ENCODE assay signal across 30 mouse cellular contexts in genomic region chr14:22921796-22922195, GRCm38 (mm10).
DNase-seq lines count a peak whose midpoint lies in the region; ATAC-seq and TF ChIP-seq lines count a peak whose summit lies in the region.
"Had no signal": no experiment of that assay in that cellular context is flagged by ENCODE, and none has a peak within 500 bp of the region (broad histone marks: within the 10 kb centered on the region; RNA-seq: fewer than 3 reads in every experiment).

No protein-coding gene starts in this region.

- H3K27ac ChIP-seq in embryonic facial prominence, embryonic 13.5 days = peak overlapping the region; percentile 82
- no peak overlapping the region for H3K27ac ChIP-seq in embryonic facial prominence, embryonic 10.5 days (replicated peaks)
- H3K27ac ChIP-seq in heart, embryonic 11.5 days (ENCODE audit: low read depth, low read length) = no peak overlapping the region
- no peak overlapping the region for H3K27ac ChIP-seq in stomach, embryonic 16.5 days (ENCODE audit: low read length)
- no peak overlapping the region for H3K27ac ChIP-seq in stomach, postnatal 0 days (replicated peaks)
- no peak overlapping the region for H3K27ac ChIP-seq in thymus, adult 2 months (ENCODE audit: control insufficient read depth, insufficient read depth, low read length)
- H3K27ac ChIP-seq: forebrain, embryonic 10.5 days; forebrain, embryonic 15.5 days; gastrocnemius, adult 2 months; heart, embryonic 13.5 days; hindbrain, embryonic 13.5 days; kidney, embryonic 15.5 days; layer of hippocampus, adult 2 months; left cerebral cortex, adult 2 months; liver, embryonic 12.5 days; midbrain, embryonic 13.5 days; neural tube, embryonic 13.5 days had no signal

- no peak overlapping the region for H3K4me3 ChIP-seq in embryonic facial prominence, embryonic 13.5 days
- no peak overlapping the region for H3K4me3 ChIP-seq in embryonic facial prominence, embryonic 10.5 days
- H3K4me3 ChIP-seq in heart, embryonic 11.5 days (ENCODE audit: low read depth, low read length) = no peak overlapping the region
- no peak overlapping the region for H3K4me3 ChIP-seq in stomach, embryonic 16.5 days (replicated peaks; ENCODE audit: low read length)
- H3K4me3 ChIP-seq in stomach, postnatal 0 days (ENCODE audit: low read depth, low read length) = no peak overlapping the region
- no peak overlapping the region for H3K4me3 ChIP-seq in thymus, adult 2 months (ENCODE audit: control insufficient read depth, insufficient read depth, low read length)
- H3K4me3 ChIP-seq: forebrain, embryonic 10.5 days; forebrain, embryonic 15.5 days; gastrocnemius, adult 2 months; heart, embryonic 13.5 days; hindbrain, embryonic 13.5 days; kidney, embryonic 15.5 days; layer of hippocampus, adult 2 months; left cerebral cortex, adult 2 months; liver, embryonic 12.5 days; midbrain, embryonic 13.5 days; neural tube, embryonic 13.5 days had no signal

- peaks cover 24% of the 10 kb centered on the region for H3K4me1 ChIP-seq in embryonic facial prominence, embryonic 13.5 days
- H3K4me1 ChIP-seq in embryonic facial prominence, embryonic 10.5 days = 0 out of 2 replicates have a peak, but pooled peaks cover 7% of the 10 kb centered on the region
- H3K4me1 ChIP-seq in heart, embryonic 11.5 days (ENCODE audit: control insufficient read depth, insufficient read depth, low read length) = no peaks in the 10 kb centered on the region
- no peaks in the 10 kb centered on the region for H3K4me1 ChIP-seq in stomach, embryonic 16.5 days (ENCODE audit: control insufficient read depth, insufficient read depth, low read length)
- peaks cover 3% of the 10 kb centered on the region; the same call in 1 of the 2 replicates for H3K4me1 ChIP-seq in stomach, postnatal 0 days (replicated peaks; ENCODE audit: control insufficient read depth, insufficient read depth)
- H3K4me1 ChIP-seq in thymus, adult 2 months (replicated peaks; ENCODE audit: control insufficient read depth, insufficient read depth, low read length) = no peaks in the 10 kb centered on the region
- H3K4me1 ChIP-seq: forebrain, embryonic 10.5 days; forebrain, embryonic 15.5 days; heart, embryonic 13.5 days; hindbrain, embryonic 13.5 days; liver, embryonic 12.5 days; midbrain, embryonic 13.5 days; neural tube, embryonic 13.5 days had no signal

- no peak overlapping the region for H3K4me2 ChIP-seq in embryonic facial prominence, embryonic 13.5 days
- no peak overlapping the region for H3K4me2 ChIP-seq in heart, embryonic 11.5 days
- H3K4me2 ChIP-seq in stomach, embryonic 16.5 days (ENCODE audit: low read depth, low read length) = no peak overlapping the region
- H3K4me2 ChIP-seq in stomach, postnatal 0 days (replicated peaks; ENCODE audit: low read depth) = no peak overlapping the region
- H3K4me2 ChIP-seq: forebrain, embryonic 15.5 days; heart, embryonic 13.5 days; hindbrain, embryonic 13.5 days; kidney, embryonic 15.5 days; liver, embryonic 12.5 days; midbrain, embryonic 13.5 days; neural tube, embryonic 13.5 days had no signal

- H3K36me3 ChIP-seq in embryonic facial prominence, embryonic 13.5 days = no peaks in the 10 kb centered on the region
- no peaks in the 10 kb centered on the region for H3K36me3 ChIP-seq in embryonic facial prominence, embryonic 10.5 days (replicated peaks)
- no peaks in the 10 kb centered on the region for H3K36me3 ChIP-seq in heart, embryonic 11.5 days (ENCODE audit: control insufficient read depth, insufficient read depth, low read length)
- H3K36me3 ChIP-seq in stomach, embryonic 16.5 days (ENCODE audit: control insufficient read depth, insufficient read depth, low read length) = no peaks in the 10 kb centered on the region
- H3K36me3 ChIP-seq in stomach, postnatal 0 days (ENCODE audit: control insufficient read depth, insufficient read depth, low read length) = no peaks in the 10 kb centered on the region
- no peaks in the 10 kb centered on the region for H3K36me3 ChIP-seq in thymus, adult 2 months (ENCODE audit: control insufficient read depth, insufficient read depth, low read length)
- H3K36me3 ChIP-seq: forebrain, embryonic 10.5 days; forebrain, embryonic 15.5 days; heart, embryonic 13.5 days; hindbrain, embryonic 13.5 days; kidney, embryonic 15.5 days; liver, embryonic 12.5 days; midbrain, embryonic 13.5 days; neural tube, embryonic 13.5 days had no signal

- 81% methylated on average over 2 of the region's 2 CpGs for WGBS in embryonic facial prominence, embryonic 13.5 days
- WGBS in embryonic facial prominence, embryonic 10.5 days = 87% methylated on average over 2 of the region's 2 CpGs
- WGBS in heart, embryonic 11.5 days (ENCODE audit: insufficient replicate concordance) = 83% methylated on average over 2 of the region's 2 CpGs
- 71% methylated on average over 2 of the region's 2 CpGs for WGBS in stomach, embryonic 16.5 days
- 67% methylated on average over 2 of the region's 2 CpGs for WGBS in stomach, postnatal 0 days
- WGBS in thymus, adult 2 months = 93% methylated on average over 2 of the region's 2 CpGs

- TF ChIP-seq POLR2A in thymus, adult 2 months (IDR thresholded peaks at IDR 0.05; ENCODE audit: control insufficient read depth, extremely low read depth, insufficient read depth, low read length, poor library complexity) = no peak

- TF ChIP-seq EP300 in stomach, postnatal 0 days (optimal IDR thresholded peaks at IDR 0.05) = no peak

- TF ChIP-seq CTCF in stomach, postnatal 0 days (IDR thresholded peaks at IDR 0.05; ENCODE audit: low read depth) = no peak
- TF ChIP-seq CTCF in thymus, adult 2 months (IDR thresholded peaks at IDR 0.05; ENCODE audit: borderline replicate concordance, control insufficient read depth, extremely low read depth, insufficient read depth, low read length, poor library complexity) = no peak

- H3K9me3 ChIP-seq in embryonic facial prominence, embryonic 13.5 days = no peaks in the 10 kb centered on the region
- H3K9me3 ChIP-seq in embryonic facial prominence, embryonic 10.5 days = no peaks in the 10 kb centered on the region
- no peaks in the 10 kb centered on the region for H3K9me3 ChIP-seq in heart, embryonic 11.5 days (replicated peaks; ENCODE audit: control insufficient read depth, low read length)
- H3K9me3 ChIP-seq in stomach, embryonic 16.5 days (replicated peaks; ENCODE audit: control insufficient read depth, low read length) = no peaks in the 10 kb centered on the region
- H3K9me3 ChIP-seq in stomach, postnatal 0 days (ENCODE audit: control insufficient read depth, low read length) = no peaks in the 10 kb centered on the region
- H3K9me3 ChIP-seq: forebrain, embryonic 10.5 days; forebrain, embryonic 15.5 days; heart, embryonic 13.5 days; hindbrain, embryonic 13.5 days; kidney, embryonic 15.5 days; liver, embryonic 12.5 days; midbrain, embryonic 13.5 days; neural tube, embryonic 13.5 days had no signal

- intact Hi-C loops in heart, postnatal 10 days (cut with DNase I) = no loop called here

- no peak for DNase-seq in embryonic facial prominence, embryonic 10.5 days (ENCODE audit: low spot score)
- DNase-seq in heart, postnatal 10 days = peak; percentile 18 to 25
- no peak for DNase-seq in stomach, postnatal 0 days (ENCODE audit: low spot score)
- DNase-seq in thymus, adult 2 months = no peak
- DNase-seq: adrenal gland, adult 2 months; adrenal gland, postnatal 36 days; cerebellum, adult 18-20 months; cerebellum, postnatal 14 days; gastrocnemius, adult 2 months; gastrocnemius, postnatal 36 days; kidney, adult 18-20 months; kidney, postnatal 36 days; liver, postnatal 0 days; lung, postnatal 36 days; right cerebral cortex, postnatal 4 days had no signal

- no peak for ATAC-seq in embryonic facial prominence, embryonic 13.5 days (ENCODE audit: insufficient number of reproducible peaks, insufficient read depth, low FRiP score, low TSS enrichment, low read depth)
- no peak for ATAC-seq in heart, embryonic 11.5 days (replicated peaks; ENCODE audit: insufficient number of reproducible peaks, low FRiP score, low TSS enrichment)
- peak; percentile 31; the same call in 1 of the 2 replicates for ATAC-seq in stomach, embryonic 16.5 days (ENCODE audit: insufficient read depth, low FRiP score)
- no peak for ATAC-seq in stomach, postnatal 0 days (ENCODE audit: low FRiP score, low TSS enrichment)
- ATAC-seq: activated CD4-positive, CD25-positive, alpha-beta regulatory T cell, adult 4 months; forebrain, embryonic 15.5 days; liver, embryonic 12.5 days; liver, postnatal 0 days; midbrain, embryonic 13.5 days had no signal

- H3K9ac ChIP-seq in embryonic facial prominence, embryonic 13.5 days = no peak overlapping the region
- H3K9ac ChIP-seq in heart, embryonic 11.5 days (ENCODE audit: low read depth, low read length) = no peak overlapping the region
- no peak overlapping the region for H3K9ac ChIP-seq in stomach, embryonic 16.5 days (ENCODE audit: low read length)
- no peak overlapping the region for H3K9ac ChIP-seq in stomach, postnatal 0 days (ENCODE audit: low read length)
- H3K9ac ChIP-seq: forebrain, embryonic 15.5 days; heart, embryonic 13.5 days; hindbrain, embryonic 13.5 days; kidney, embryonic 15.5 days; liver, embryonic 12.5 days; liver, postnatal 0 days; midbrain, embryonic 13.5 days; neural tube, embryonic 13.5 days had no signal

- H3K27me3 ChIP-seq in embryonic facial prominence, embryonic 13.5 days = no peaks in the 10 kb centered on the region
- H3K27me3 ChIP-seq in embryonic facial prominence, embryonic 10.5 days (replicated peaks; ENCODE audit: low read depth, poor library complexity, severe bottlenecking) = 0 out of 2 replicates have a peak, but pooled peaks cover 5% of the 10 kb centered on the region
- no peaks in the 10 kb centered on the region for H3K27me3 ChIP-seq in heart, embryonic 11.5 days (ENCODE audit: control insufficient read depth, insufficient read depth, low read length)
- H3K27me3 ChIP-seq in stomach, embryonic 16.5 days (ENCODE audit: control insufficient read depth, insufficient read depth, low read length) = no peaks in the 10 kb centered on the region
- no peaks in the 10 kb centered on the region for H3K27me3 ChIP-seq in stomach, postnatal 0 days (ENCODE audit: control insufficient read depth, insufficient read depth, low read length)
- H3K27me3 ChIP-seq in thymus, adult 2 months (ENCODE audit: control insufficient read depth, insufficient read depth, low read length) = no peaks in the 10 kb centered on the region
- H3K27me3 ChIP-seq: CH12.LX; forebrain, embryonic 15.5 days; heart, embryonic 13.5 days; kidney, embryonic 15.5 days; liver, embryonic 12.5 days; midbrain, embryonic 13.5 days had no signal

Comparison
In these comparisons a context has a peak if more than half of its experiments do, and no peak if none do; other contexts are left out.
1. DNase-seq: peak in heart, postnatal 10 days (2 of 2); none in embryonic facial prominence, embryonic 10.5 days (single experiment), stomach, postnatal 0 days (single experiment) and thymus, adult 2 months (single experiment).